Mouse (Mus musculus) olfactory bulb, adult 2 months (tissue): ENCODE results near the gene Polr1d.

ENCODE experiments used
- CTCF ChIP-seq: fragments of 200-500 bp; IDR thresholded peaks from 2 replicates; pipeline ENCODE4 v1.5.1; 2012; ENCODE audit warnings: low read depth, mild to moderate bottlenecking, low read length, moderate library complexity; ENCODE audit not compliant: insufficient read depth
- POLR2A ChIP-seq: fragments of 200-500 bp; IDR thresholded peaks from 2 replicates; pipeline ENCODE4 v1.6.1; 2012; ENCODE audit warnings: mild to moderate bottlenecking, low read depth, low read length, moderate library complexity; ENCODE audit not compliant: insufficient read depth

DNA sequence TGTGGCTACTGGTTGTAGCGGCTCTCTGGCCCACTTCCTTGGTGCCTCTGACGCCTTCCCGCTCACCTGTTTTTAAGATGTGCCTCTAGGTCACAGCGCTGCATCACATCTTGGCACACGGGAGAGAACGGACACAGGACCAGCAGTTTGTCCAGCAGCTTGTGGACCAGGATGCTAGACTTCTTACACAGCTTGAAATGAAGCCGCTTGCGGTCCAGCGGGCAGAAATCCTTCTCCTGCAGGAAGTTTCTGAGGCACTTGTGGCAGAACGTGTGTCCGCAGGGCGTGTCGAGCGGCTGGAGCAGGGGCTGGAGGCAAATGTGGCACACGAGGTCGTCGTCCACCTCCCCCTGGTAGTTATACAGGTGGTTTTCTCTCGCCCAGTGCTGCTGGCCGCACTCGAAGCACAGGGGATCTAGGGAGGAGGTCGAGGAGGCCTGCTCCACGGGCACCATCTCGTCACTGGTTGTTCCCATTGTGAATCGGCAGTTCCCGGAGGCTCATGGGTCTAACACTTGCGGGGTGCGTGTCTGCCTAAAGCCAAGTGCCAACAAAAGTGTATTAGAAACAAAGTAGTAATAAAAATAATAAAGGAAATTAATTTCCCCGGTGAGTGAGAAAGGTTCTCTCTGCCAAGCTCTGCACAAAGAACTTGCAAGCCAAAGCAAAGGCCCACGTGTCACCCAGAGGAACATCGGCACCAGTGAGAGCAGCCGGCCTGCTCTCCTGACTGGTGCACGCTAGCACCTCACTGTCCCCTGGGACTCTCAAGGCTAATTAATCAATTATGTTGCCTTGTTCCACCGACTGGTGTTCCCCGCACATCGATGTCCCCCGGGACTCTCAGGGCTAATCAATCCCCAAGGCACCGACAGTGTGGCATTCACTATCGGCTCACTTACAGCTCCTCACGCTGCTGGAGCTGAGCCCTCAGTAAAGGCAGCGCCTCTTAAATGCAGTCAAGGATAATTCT lies 34.6 kb upstream of the Polr1d start:
- TF ChIP-seq CTCF, result no peak
- TF ChIP-seq POLR2A, result no peak
